Mouse (Mus musculus): ENCODE measurements around the gene Fryl. TPM values are rescaled to one million over a fixed set of nuclear protein-coding genes. Genes with fewer than 3 reads are reported as not detected.

Gene Fryl
- polyA plus RNA-seq, 1 experiment from 2014 or later = 22.5 TPM

DNA sequence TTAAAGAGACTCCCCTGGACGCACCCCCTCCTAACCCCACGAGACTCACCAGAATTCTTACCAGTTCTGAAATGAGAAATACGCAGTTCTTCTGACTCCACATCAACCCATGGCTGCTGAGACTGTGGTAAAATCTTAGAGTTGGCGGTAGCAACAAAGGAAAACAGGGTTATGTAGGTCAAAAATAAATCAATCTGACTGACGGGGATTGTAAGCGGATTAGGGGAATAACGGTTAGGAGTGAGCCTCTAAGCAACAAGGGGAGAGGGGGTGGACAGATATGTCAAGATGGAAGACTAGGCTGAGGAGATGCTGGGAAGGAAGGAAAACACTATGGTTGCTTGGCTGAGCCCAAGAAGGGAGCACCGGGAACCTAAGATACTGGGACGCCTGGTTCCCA lies 44.0 kb downstream of the Fryl start:
- H3K27me3 ChIP-seq = no peaks in the 10 kb centered on the region
- H3K4me1 ChIP-seq = peaks cover 7% of the 10 kb centered on the region; the same call in 1 of the 2 replicates
- no peak for ATAC-seq (ENCODE audit: low FRiP score, low read depth)
- 85% methylated on average over 9 of the region's 9 CpGs for WGBS
- H3K9me3 ChIP-seq = no peaks in the 10 kb centered on the region
- no peak overlapping the region for H3K27ac ChIP-seq
- no peak overlapping the region for H3K4me3 ChIP-seq
- H3K36me3 ChIP-seq = peaks cover 13% of the 10 kb centered on the region
- H3K9ac ChIP-seq = no peak overlapping the region
- H3K4me2 ChIP-seq (replicated peaks) = no peak overlapping the region

- WGBS = 90% methylated on average over 15 of the region's 15 CpGs
- H3K9me3 ChIP-seq = no peaks in the 10 kb centered on the region
- ATAC-seq (ENCODE audit: low FRiP score, low read depth) = no peak
Measured at GRCm38 (mm10) chr5:73211961-73212360, 44.5 kb downstream of the Fryl start.

DNA sequence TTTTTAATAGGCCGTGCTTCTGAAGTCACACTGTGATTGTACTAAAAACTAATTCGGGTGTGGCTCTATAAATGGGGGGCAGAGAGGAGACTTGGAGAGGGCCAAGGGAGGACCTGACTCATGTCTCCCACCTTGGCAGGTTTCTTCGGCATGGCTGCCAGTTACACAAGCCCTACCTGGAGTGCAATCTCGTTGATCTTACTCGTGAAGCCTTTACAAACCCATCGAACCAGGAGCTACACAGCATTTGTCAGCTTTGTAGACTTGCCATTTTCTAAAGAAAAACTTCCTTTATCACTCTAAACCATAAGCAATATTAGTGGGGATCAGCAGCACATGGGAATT lies 45.5 kb downstream of the Fryl start:
- H3K4me1 ChIP-seq = peaks cover 7% of the 10 kb centered on the region; the same call in 1 of the 2 replicates
- H3K9ac ChIP-seq = no peak overlapping the region
- WGBS = 90% methylated on average over 6 of the region's 6 CpGs
- no peaks in the 10 kb centered on the region for H3K27me3 ChIP-seq
- peaks cover 7% of the 10 kb centered on the region; the same call in 1 of the 2 replicates for H3K36me3 ChIP-seq
- H3K4me2 ChIP-seq (replicated peaks) = no peak overlapping the region
- no peak overlapping the region for H3K4me3 ChIP-seq
- no peak for ATAC-seq (ENCODE audit: low FRiP score, low read depth)
- no peak overlapping the region for H3K27ac ChIP-seq
- no peaks in the 10 kb centered on the region for H3K9me3 ChIP-seq

More at GRCm38 (mm10) chr5:73211961-73212360, 44.5 kb downstream of the Fryl start:
- no peak overlapping the region for H3K4me3 ChIP-seq
- no peak overlapping the region for H3K4me2 ChIP-seq (replicated peaks)
- peaks cover 13% of the 10 kb centered on the region for H3K36me3 ChIP-seq
- H3K9ac ChIP-seq = no peak overlapping the region
- H3K27ac ChIP-seq = no peak overlapping the region
- no peaks in the 10 kb centered on the region for H3K27me3 ChIP-seq
- H3K4me1 ChIP-seq = peaks cover 7% of the 10 kb centered on the region; the same call in 1 of the 2 replicates

DNA sequence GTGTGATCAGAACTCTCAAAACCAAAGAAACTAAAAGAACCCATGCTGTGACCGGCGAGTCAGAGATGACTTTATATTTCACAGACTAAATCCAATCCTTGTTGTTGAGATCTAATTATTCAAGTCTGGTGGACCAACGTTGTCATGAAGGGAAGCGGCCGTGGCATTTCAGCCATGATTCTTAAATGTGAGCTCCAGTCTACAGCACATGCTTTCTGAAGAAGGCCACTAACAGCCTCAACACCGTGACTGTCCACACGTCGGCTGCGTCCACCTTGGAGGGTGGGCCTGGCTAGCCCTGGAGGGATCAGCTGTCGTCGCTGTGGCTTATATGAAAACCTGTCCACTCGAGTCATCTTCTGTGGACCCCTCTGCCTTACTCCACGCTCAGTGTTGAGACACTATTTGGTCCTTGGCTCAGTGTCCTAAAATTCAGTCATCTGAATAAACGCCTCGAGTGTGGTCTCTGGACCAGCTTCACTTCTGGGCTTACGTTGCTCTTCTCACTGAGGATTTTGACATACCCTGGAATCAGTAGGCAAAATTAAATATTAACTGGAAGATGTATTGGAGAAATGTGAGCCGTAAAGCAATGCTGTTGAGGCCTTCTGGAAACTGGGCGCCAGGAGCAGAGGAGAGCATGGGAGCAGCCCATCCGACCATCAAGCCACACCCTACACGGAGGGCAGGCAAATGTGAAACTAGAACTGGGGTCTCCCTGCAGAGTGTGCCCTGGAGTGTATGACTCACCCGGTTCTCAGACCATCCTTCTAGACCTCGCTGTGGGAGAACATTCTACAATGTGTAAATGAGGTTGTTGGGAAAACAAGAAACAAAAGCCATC lies 46.1 kb downstream of the Fryl start:
- H3K9me3 ChIP-seq = no peaks in the 10 kb centered on the region

GRCm38 (mm10) chr5:73209201-73210096 lies 47.0 kb downstream of the Fryl start:
- H3K4me1 ChIP-seq = peaks cover 7% of the 10 kb centered on the region; the same call in 1 of the 2 replicates
- no peaks in the 10 kb centered on the region for H3K27me3 ChIP-seq
- no peaks in the 10 kb centered on the region for H3K9me3 ChIP-seq
- H3K4me3 ChIP-seq = no peak overlapping the region
- H3K27ac ChIP-seq = no peak overlapping the region
- 72% methylated on average over 20 of the region's 20 CpGs for WGBS
- no peak overlapping the region for H3K9ac ChIP-seq
- no peak for ATAC-seq (ENCODE audit: low FRiP score, low read depth)
- H3K36me3 ChIP-seq = peaks cover 7% of the 10 kb centered on the region
- H3K4me2 ChIP-seq (replicated peaks) = no peak overlapping the region

More for the DNA sequence above, 46.1 kb downstream of the Fryl start:
- no peak overlapping the region for H3K4me2 ChIP-seq (replicated peaks)
- peaks cover 7% of the 10 kb centered on the region; the same call in 1 of the 2 replicates for H3K4me1 ChIP-seq
- no peak for ATAC-seq (ENCODE audit: low FRiP score, low read depth)
- H3K36me3 ChIP-seq = peaks cover 7% of the 10 kb centered on the region; the same call in 1 of the 2 replicates
- no peaks in the 10 kb centered on the region for H3K27me3 ChIP-seq
- H3K4me3 ChIP-seq = no peak overlapping the region
- H3K9ac ChIP-seq = no peak overlapping the region
- no peak overlapping the region for H3K27ac ChIP-seq
- WGBS = 89% methylated on average over 22 of the region's 22 CpGs

GRCm38 (mm10) chr5:73208645-73209044 lies 47.8 kb downstream of the Fryl start:
- Histone ChIP-seq H3K36me3 (peaks cover 12% of the 10 kb centered on the region), H3K27me3 (no peaks in the 10 kb centered on the region), H3K4me2 (replicated peaks) (no peak overlapping the region), H3K9me3 (no peaks in the 10 kb centered on the region), H3K4me1 (peaks cover 7% of the 10 kb centered on the region; the same call in 1 of the 2 replicates), H3K9ac (no peak overlapping the region), H3K27ac (no peak overlapping the region), H3K4me3 (no peak overlapping the region)
- ATAC-seq (ENCODE audit: low FRiP score, low read depth) = no peak; the same call in 1 of the 2 replicates
- WGBS = 84% methylated on average over 6 of the region's 6 CpGs

DNA sequence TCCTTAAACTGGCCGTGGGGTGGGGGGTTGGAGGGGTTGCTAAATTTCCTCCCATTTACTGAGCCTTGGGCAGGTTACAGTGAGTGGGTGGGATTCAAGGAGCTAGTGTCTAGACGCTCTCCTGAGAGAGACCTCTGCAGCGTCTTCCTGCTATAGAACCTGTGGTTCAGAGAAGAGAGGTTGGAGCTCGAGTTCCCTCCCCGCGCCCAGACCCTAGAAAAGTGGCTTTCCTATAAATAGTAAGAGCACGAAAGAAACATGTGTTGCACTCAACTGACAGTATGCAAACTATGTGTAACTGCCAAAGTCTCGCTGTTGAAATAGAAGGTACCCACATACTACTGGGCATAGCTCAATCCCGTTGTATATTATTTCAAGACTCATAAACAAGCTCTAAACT lies 49.7 kb downstream of the Fryl start:
- H3K4me1 ChIP-seq = peaks cover 7% of the 10 kb centered on the region; the same call in 1 of the 2 replicates
- ATAC-seq (ENCODE audit: low FRiP score, low read depth) = no peak
- no peak overlapping the region for H3K4me2 ChIP-seq (replicated peaks)
- WGBS = 76% methylated on average over 9 of the region's 9 CpGs
- no peaks in the 10 kb centered on the region for H3K9me3 ChIP-seq
- H3K27me3 ChIP-seq = no peaks in the 10 kb centered on the region
- peaks cover 6% of the 10 kb centered on the region for H3K36me3 ChIP-seq
- H3K27ac ChIP-seq = no peak overlapping the region
- no peak overlapping the region for H3K4me3 ChIP-seq
- no peak overlapping the region for H3K9ac ChIP-seq

DNA sequence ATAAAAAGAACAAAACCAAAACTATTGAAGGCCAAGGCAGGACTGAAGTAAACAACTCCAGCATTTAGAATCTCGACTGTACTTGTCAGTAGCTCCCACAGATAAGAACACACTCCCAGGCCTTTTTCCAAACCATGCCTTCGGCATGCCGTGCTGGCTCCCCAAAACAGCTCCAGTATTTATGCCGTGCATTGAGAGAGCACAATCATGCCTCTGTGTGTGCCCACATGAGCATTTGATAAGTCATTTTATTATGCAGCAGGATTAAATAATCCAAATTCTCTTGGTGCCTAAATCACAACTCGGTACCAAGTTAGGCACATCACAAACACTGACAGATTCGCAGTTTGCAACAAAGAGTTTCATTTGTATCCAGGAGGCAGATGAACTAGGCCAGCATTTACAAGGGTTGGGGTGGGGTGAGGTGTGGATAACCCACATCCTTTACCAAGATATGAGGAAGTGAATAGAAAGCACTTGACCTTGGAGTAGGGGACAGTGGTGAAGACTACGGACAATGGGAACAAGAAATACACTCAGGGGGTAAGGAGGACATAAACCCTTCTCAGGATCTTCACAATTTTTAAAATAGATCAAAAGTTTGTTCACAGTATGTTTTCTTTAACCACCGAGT lies 50.3 kb downstream of the Fryl start:
- no peak overlapping the region for H3K4me2 ChIP-seq (replicated peaks)
- H3K9ac ChIP-seq = no peak overlapping the region
- WGBS = 85% methylated on average over 8 of the region's 8 CpGs
- peaks cover 7% of the 10 kb centered on the region; the same call in 1 of the 2 replicates for H3K4me1 ChIP-seq
- no peak overlapping the region for H3K4me3 ChIP-seq
- ATAC-seq (ENCODE audit: low FRiP score, low read depth) = no peak
- no peaks in the 10 kb centered on the region for H3K27me3 ChIP-seq
- peaks cover 6% of the 10 kb centered on the region for H3K36me3 ChIP-seq
- no peaks in the 10 kb centered on the region for H3K9me3 ChIP-seq
- no peak overlapping the region for H3K27ac ChIP-seq

- no peak for ATAC-seq (ENCODE audit: low FRiP score, low read depth)
- Histone ChIP-seq H3K4me1 (peaks cover 7% of the 10 kb centered on the region; the same call in 1 of the 2 replicates), H3K36me3 (peaks cover 6% of the 10 kb centered on the region), H3K4me3 (no peak overlapping the region), H3K27ac (no peak overlapping the region), H3K9me3 (no peaks in the 10 kb centered on the region), H3K27me3 (no peaks in the 10 kb centered on the region), H3K9ac (no peak overlapping the region), H3K4me2 (replicated peaks) (no peak overlapping the region)
- 90% methylated on average over 3 of the region's 3 CpGs for WGBS
Measured at GRCm38 (mm10) chr5:73205050-73205449, 51.4 kb downstream of the Fryl start.

DNA sequence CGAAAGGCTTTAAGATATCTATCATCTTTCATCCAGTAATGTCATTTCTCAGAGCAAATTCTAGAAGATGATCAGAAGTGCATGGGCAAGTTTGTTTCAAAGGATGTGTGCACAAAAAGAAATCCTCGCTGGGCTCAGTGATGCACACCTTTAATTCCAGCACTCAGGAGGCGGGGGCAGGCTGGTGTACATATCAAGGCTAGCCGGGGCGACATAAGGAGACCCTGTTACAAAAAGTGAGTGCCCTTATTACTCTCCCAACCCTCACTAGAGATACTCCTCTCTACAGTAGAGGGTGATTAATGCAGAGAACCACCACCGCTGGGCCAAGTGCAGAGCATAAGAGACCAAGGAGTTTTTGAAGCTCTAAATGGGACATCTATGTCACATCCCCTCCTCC lies 53.9 kb downstream of the Fryl start:
- H3K9me3 ChIP-seq = no peaks in the 10 kb centered on the region
- WGBS = 89% methylated on average over 6 of the region's 6 CpGs

DNA sequence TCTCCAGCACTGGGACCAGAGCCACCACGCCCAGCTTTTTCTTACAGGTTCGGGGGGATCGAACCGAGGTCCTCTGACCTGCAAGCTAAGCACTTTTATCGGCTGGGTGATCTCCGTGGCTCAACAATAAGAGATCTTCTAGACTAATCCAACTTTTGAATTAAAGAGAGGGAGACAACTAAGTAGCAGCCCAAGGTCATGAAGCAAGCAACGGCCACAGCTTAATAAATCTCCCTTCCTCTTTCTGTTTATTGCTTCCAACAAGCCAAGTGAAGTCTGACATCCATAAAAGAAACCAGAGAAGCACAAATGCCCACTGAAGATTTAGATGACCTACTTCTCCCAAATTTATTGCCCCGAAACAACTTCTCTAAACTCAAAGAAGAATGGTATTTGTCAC lies 54.3 kb downstream of the Fryl start:
- Histone ChIP-seq H3K4me2 (replicated peaks) (no peak overlapping the region), H3K4me1 (no peaks in the 10 kb centered on the region), H3K4me3 (no peak overlapping the region), H3K36me3 (peaks cover 6% of the 10 kb centered on the region), H3K27ac (no peak overlapping the region), H3K9me3 (no peaks in the 10 kb centered on the region), H3K9ac (no peak overlapping the region), H3K27me3 (no peaks in the 10 kb centered on the region)
- ATAC-seq (ENCODE audit: low FRiP score, low read depth) = no peak
- 84% methylated on average over 8 of the region's 8 CpGs for WGBS

More for the DNA sequence above, 53.9 kb downstream of the Fryl start:
- H3K27me3 ChIP-seq = no peaks in the 10 kb centered on the region
- H3K4me1 ChIP-seq = no peaks in the 10 kb centered on the region
- no peak overlapping the region for H3K4me3 ChIP-seq
- no peak for ATAC-seq (ENCODE audit: low FRiP score, low read depth)
- no peak overlapping the region for H3K9ac ChIP-seq
- peaks cover 6% of the 10 kb centered on the region for H3K36me3 ChIP-seq
- H3K4me2 ChIP-seq (replicated peaks) = no peak overlapping the region
- H3K27ac ChIP-seq = no peak overlapping the region
